Mouse (Mus musculus): ENCODE results near the gene Slc12a1. TPM values are rescaled to one million over a fixed set of nuclear protein-coding genes. Genes with fewer than 3 reads are reported as not detected.
A peak's percentile ranks its signal among the peaks of the same experiment; 100 is the strongest.

Slc12a1 gene
- polyA plus RNA-seq, 1 experiment from 2014 or later = not detected

GRCm38 (mm10) chr2:125142336-125142735, 10.0 kb upstream of the Slc12a1 start:
- Histone ChIP-seq H3K36me3 (ENCODE audit: control insufficient read depth, insufficient read depth, low read length) (no peaks in the 10 kb centered on the region), H3K27me3 (ENCODE audit: control insufficient read depth, insufficient read depth, low read length) (no peaks in the 10 kb centered on the region), H3K9ac (ENCODE audit: low read length) (no peak overlapping the region), H3K9me3 (ENCODE audit: control insufficient read depth, low read length) (no peaks in the 10 kb centered on the region), H3K27ac (replicated peaks) (no peak overlapping the region), H3K4me3 (ENCODE audit: low read depth, low read length) (no peak overlapping the region), H3K4me2 (replicated peaks; ENCODE audit: low read depth) (no peak overlapping the region), H3K4me1 (replicated peaks; ENCODE audit: control insufficient read depth, insufficient read depth) (no peaks in the 10 kb centered on the region)
- DNase-seq (ENCODE audit: low spot score) (no peak), ATAC-seq (ENCODE audit: low FRiP score, low TSS enrichment) (no peak)
- TF ChIP-seq EP300 (optimal IDR thresholded peaks at IDR 0.05) (no peak), CTCF (IDR thresholded peaks at IDR 0.05; ENCODE audit: low read depth) (no peak)

DNA sequence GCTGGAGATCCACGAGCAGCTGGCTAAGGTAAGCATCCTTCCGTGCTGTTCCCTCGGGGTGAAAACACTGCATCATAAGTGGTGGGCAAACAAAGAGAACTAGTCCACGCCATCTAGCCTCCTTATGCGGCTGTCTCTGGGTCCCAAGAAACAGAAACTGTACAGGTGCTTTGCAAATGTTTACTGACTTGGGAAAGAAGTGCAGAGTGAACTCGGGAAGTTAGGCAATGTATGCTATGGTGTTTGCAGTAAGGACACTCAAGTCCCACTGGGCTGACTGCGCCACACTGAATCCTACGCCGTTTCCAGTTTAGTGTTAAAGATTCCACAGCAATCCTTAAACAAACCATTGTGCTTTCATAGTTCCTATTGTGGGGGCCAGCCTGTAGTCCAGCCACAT, 2.0 kb downstream of the Slc12a1 start:
- TF ChIP-seq EP300 (optimal IDR thresholded peaks at IDR 0.05) (no peak), CTCF (IDR thresholded peaks at IDR 0.05; ENCODE audit: low read depth) (no peak)

GRCm38 (mm10) chr2:125155504-125155903, 3.2 kb downstream of the Slc12a1 start:
- Histone ChIP-seq H3K27ac (replicated peaks) (no peak overlapping the region), H3K9ac (ENCODE audit: low read length) (no peak overlapping the region), H3K4me3 (ENCODE audit: low read depth, low read length) (no peak overlapping the region), H3K9me3 (ENCODE audit: control insufficient read depth, low read length) (no peaks in the 10 kb centered on the region), H3K36me3 (ENCODE audit: control insufficient read depth, insufficient read depth, low read length) (no peaks in the 10 kb centered on the region), H3K4me1 (replicated peaks; ENCODE audit: control insufficient read depth, insufficient read depth) (no peaks in the 10 kb centered on the region), H3K4me2 (replicated peaks; ENCODE audit: low read depth) (no peak overlapping the region), H3K27me3 (ENCODE audit: control insufficient read depth, insufficient read depth, low read length) (no peaks in the 10 kb centered on the region)
- WGBS = 13% methylated on average over 2 of the region's 2 CpGs
- ATAC-seq (ENCODE audit: low FRiP score, low TSS enrichment) (no peak), DNase-seq (ENCODE audit: low spot score) (no peak)
- TF ChIP-seq EP300 (optimal IDR thresholded peaks at IDR 0.05) (no peak), CTCF (IDR thresholded peaks at IDR 0.05; ENCODE audit: low read depth) (peak; percentile 13; the same call in 1 of the 2 replicates)

More for the DNA sequence above, 2.0 kb downstream of the Slc12a1 start:
- H3K4me1 ChIP-seq (replicated peaks; ENCODE audit: control insufficient read depth, insufficient read depth) = no peaks in the 10 kb centered on the region
- no peaks in the 10 kb centered on the region for H3K9me3 ChIP-seq (ENCODE audit: control insufficient read depth, low read length)
- ATAC-seq (ENCODE audit: low FRiP score, low TSS enrichment) = no peak
- WGBS = 59% methylated on average over 9 of the region's 9 CpGs
- DNase-seq (ENCODE audit: low spot score) = no peak
- no peak overlapping the region for H3K4me2 ChIP-seq (replicated peaks; ENCODE audit: low read depth)
- no peak overlapping the region for H3K4me3 ChIP-seq (ENCODE audit: low read depth, low read length)
- H3K36me3 ChIP-seq (ENCODE audit: control insufficient read depth, insufficient read depth, low read length) = no peaks in the 10 kb centered on the region
- H3K27ac ChIP-seq (replicated peaks) = no peak overlapping the region
- H3K9ac ChIP-seq (ENCODE audit: low read length) = no peak overlapping the region
- H3K27me3 ChIP-seq (ENCODE audit: control insufficient read depth, insufficient read depth, low read length) = no peaks in the 10 kb centered on the region

GRCm38 (mm10) chr2:125162012-125162470, 9.7 kb downstream of the Slc12a1 start:
- Histone ChIP-seq H3K27ac (replicated peaks) (no peak overlapping the region), H3K4me3 (ENCODE audit: low read depth, low read length) (no peak overlapping the region), H3K27me3 (ENCODE audit: control insufficient read depth, insufficient read depth, low read length) (no peaks in the 10 kb centered on the region), H3K4me2 (replicated peaks; ENCODE audit: low read depth) (no peak overlapping the region), H3K36me3 (ENCODE audit: control insufficient read depth, insufficient read depth, low read length) (no peaks in the 10 kb centered on the region), H3K9ac (ENCODE audit: low read length) (no peak overlapping the region), H3K4me1 (replicated peaks; ENCODE audit: control insufficient read depth, insufficient read depth) (no peaks in the 10 kb centered on the region), H3K9me3 (ENCODE audit: control insufficient read depth, low read length) (no peaks in the 10 kb centered on the region)
- no peak for ATAC-seq (ENCODE audit: low FRiP score, low TSS enrichment)
- 73% methylated on average over 4 of the region's 4 CpGs for WGBS
- DNase-seq (ENCODE audit: low spot score) = no peak
- TF ChIP-seq EP300 (optimal IDR thresholded peaks at IDR 0.05) = no peak

GRCm38 (mm10) chr2:125178225-125178798, 26.0 kb downstream of the Slc12a1 start:
- Histone ChIP-seq H3K4me1 (replicated peaks; ENCODE audit: control insufficient read depth, insufficient read depth) (no peaks in the 10 kb centered on the region), H3K4me2 (replicated peaks; ENCODE audit: low read depth) (no peak overlapping the region), H3K27ac (replicated peaks) (no peak overlapping the region), H3K9ac (ENCODE audit: low read length) (no peak overlapping the region), H3K4me3 (ENCODE audit: low read depth, low read length) (no peak overlapping the region), H3K9me3 (ENCODE audit: control insufficient read depth, low read length) (no peaks in the 10 kb centered on the region), H3K36me3 (ENCODE audit: control insufficient read depth, insufficient read depth, low read length) (no peaks in the 10 kb centered on the region), H3K27me3 (ENCODE audit: control insufficient read depth, insufficient read depth, low read length) (no peaks in the 10 kb centered on the region)
- DNase-seq (ENCODE audit: low spot score) (no peak), ATAC-seq (ENCODE audit: low FRiP score, low TSS enrichment) (no peak)
- TF ChIP-seq EP300 (optimal IDR thresholded peaks at IDR 0.05) = no peak
- TF ChIP-seq CTCF (IDR thresholded peaks at IDR 0.05; ENCODE audit: low read depth) = no peak
- WGBS = 73% methylated on average over 7 of the region's 7 CpGs

DNA sequence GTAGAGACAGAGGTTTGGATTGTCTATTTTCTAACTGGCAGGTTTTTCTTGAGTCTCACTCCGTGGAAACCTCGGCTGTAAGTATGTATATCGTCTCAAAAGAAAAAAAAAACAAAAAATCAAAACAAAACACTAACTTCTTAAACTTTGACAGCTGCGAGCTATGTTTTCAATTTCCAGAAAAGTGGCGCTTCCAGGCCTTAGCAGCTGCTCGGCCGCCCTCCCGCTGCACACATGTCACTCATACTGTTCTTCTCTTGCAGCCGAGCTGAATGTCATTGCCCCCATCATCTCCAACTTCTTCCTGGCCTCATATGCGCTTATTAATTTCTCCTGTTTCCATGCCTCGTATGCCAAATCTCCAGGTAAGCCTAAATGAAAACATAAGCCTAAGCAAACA, 35.6 kb downstream of the Slc12a1 start:
- Histone ChIP-seq H3K27me3 (ENCODE audit: control insufficient read depth, insufficient read depth, low read length) (no peaks in the 10 kb centered on the region), H3K27ac (replicated peaks) (no peak overlapping the region), H3K4me1 (replicated peaks; ENCODE audit: control insufficient read depth, insufficient read depth) (no peaks in the 10 kb centered on the region), H3K9me3 (ENCODE audit: control insufficient read depth, low read length) (no peaks in the 10 kb centered on the region), H3K9ac (ENCODE audit: low read length) (no peak overlapping the region), H3K4me2 (replicated peaks; ENCODE audit: low read depth) (no peak overlapping the region), H3K4me3 (ENCODE audit: low read depth, low read length) (no peak overlapping the region), H3K36me3 (ENCODE audit: control insufficient read depth, insufficient read depth, low read length) (no peaks in the 10 kb centered on the region)
- TF ChIP-seq CTCF (IDR thresholded peaks at IDR 0.05; ENCODE audit: low read depth) = no peak
- DNase-seq (ENCODE audit: low spot score) (no peak), ATAC-seq (ENCODE audit: low FRiP score, low TSS enrichment) (no peak)
- WGBS = 69% methylated on average over 11 of the region's 11 CpGs
